Mouse (Mus musculus) liver, embryonic 12.5 days (tissue): ENCODE data around the gene Sirt1. TPM values are rescaled to one million over a fixed set of nuclear protein-coding genes. Genes with fewer than 3 reads are reported as not detected.

ENCODE experiments used
- ATAC-seq: fragments of 200-750 bp; cut with Nextera tagmentation; 2 replicates; pipeline ENCODE4 v1.8.0; 2017; ENCODE audit warnings: moderate number of reproducible peaks, mild to moderate bottlenecking, moderate library complexity
- H3K27ac ChIP-seq: fragments of 300-500 bp; sonication (generic); 2 replicates; pipeline ENCODE4 v1.5.1; 2016; ENCODE audit warnings: mild to moderate bottlenecking
- H3K27me3 ChIP-seq: fragments of 300-500 bp; sonication (generic); replicated peaks from 2 replicates; pipeline ENCODE4 v1.6.1; 2016; ENCODE audit warnings: mild to moderate bottlenecking, moderate library complexity
- H3K36me3 ChIP-seq: fragments of 300-500 bp; sonication (generic); 2 replicates; pipeline ENCODE4 v1.6.1; 2016; ENCODE audit warnings: mild to moderate bottlenecking, moderate library complexity
- H3K4me1 ChIP-seq: fragments of 300-500 bp; sonication (generic); 2 replicates; pipeline ENCODE4 v1.6.1; 2016
- H3K4me2 ChIP-seq: fragments of 300-500 bp; sonication (generic); 2 replicates; pipeline ENCODE4 v1.6.1; 2016; ENCODE audit warnings: mild to moderate bottlenecking, moderate library complexity
- H3K4me3 ChIP-seq: fragments of 300-500 bp; sonication (generic); 2 replicates; pipeline ENCODE4 v1.5.1; 2016; ENCODE audit warnings: mild to moderate bottlenecking, moderate library complexity
- H3K9ac ChIP-seq: fragments of 300-500 bp; sonication (generic); 2 replicates; pipeline ENCODE4 v1.6.1; 2016; ENCODE audit warnings: mild to moderate bottlenecking, moderate library complexity
- H3K9me3 ChIP-seq: fragments of 300-500 bp; sonication (generic); replicated peaks from 2 replicates; pipeline ENCODE4 v1.6.1; 2016; ENCODE audit warnings: mild to moderate bottlenecking, moderate library complexity
- WGBS: fragments of 180-500 bp; shearing (Covaris S2); methylation state at CpG from one replicate; pipeline ENCODE4 v1.1.7; 2016; ENCODE audit not compliant: insufficient replicate concordance; 5-methylcytosine and 5-hydroxymethylcytosine counted together
- polyA plus RNA-seq: library from polyadenylated mRNA; unstranded; fragments of >200 nt; fragmentation: Nextera tagmentation; extraction: Ambion mirVana; gene quantifications from 2 replicates; pipeline ENCODE4 v1.2.1, GENCODE M21; 2016

Gene Sirt1
- polyA plus RNA-seq, 1 experiment from 2014 or later, result 6.0 TPM

DNA sequence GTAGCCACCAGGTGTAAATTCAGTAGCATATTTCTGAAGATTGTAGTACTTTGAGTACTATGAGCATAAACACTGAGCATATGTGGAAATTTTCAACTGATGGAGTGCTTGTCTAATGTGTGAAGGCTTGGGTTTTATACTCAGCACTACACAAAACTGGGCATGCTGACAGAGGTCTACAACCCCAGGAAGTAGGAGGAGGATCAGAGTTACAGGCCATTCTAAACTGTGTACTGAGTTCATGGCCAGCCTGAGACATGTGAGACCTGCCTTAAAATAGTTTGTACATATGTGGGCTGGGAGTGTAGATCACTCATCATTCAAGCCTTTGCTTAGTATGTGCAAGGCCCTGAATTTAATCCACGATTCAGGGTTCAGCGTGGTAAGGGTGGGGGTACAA lies 79.1 kb downstream of the Sirt1 start:
- Histone ChIP-seq H3K36me3 (peaks cover 93% of the 10 kb centered on the region), H3K9me3 (no peaks in the 10 kb centered on the region)
- 85% methylated on average over 2 of the region's 2 CpGs for WGBS

DNA sequence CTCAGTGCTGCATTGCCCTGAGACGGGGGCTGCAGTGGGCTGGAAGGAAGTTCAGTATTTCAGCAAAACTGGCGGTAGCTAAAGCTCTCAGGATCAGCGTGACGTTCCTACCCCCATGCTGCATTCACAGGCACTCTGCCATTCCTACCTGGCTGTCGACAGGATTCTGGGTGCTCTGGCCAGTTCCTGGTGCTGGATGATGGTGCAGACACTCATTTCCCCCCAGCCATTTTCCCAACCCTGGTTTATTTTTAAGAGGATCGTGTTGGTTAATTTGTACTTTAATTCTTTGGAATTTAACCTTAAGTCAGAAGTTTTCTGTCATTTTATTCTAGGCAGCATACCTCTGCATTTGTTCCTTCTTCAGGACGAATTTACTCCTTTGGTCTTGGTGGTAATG lies 98.7 kb downstream of the Sirt1 start:
- Histone ChIP-seq H3K36me3 (peaks cover 77% of the 10 kb centered on the region), H3K9me3 (no peaks in the 10 kb centered on the region), H3K27ac (peak overlapping the region; percentile 72), H3K4me3 (no peak overlapping the region), H3K4me2 (peak overlapping the region; percentile 28; the same call in 1 of the 2 replicates), H3K9ac (no peak overlapping the region), H3K4me1 (peaks cover 48% of the 10 kb centered on the region), H3K27me3 (no peaks in the 10 kb centered on the region)
- no peak for ATAC-seq
- 77% methylated on average over 7 of the region's 7 CpGs for WGBS

More for the DNA sequence above, 79.1 kb downstream of the Sirt1 start:
- Histone ChIP-seq H3K27ac (no peak overlapping the region), H3K4me1 (no peaks in the 10 kb centered on the region), H3K4me2 (no peak overlapping the region), H3K9ac (no peak overlapping the region), H3K27me3 (no peaks in the 10 kb centered on the region), H3K4me3 (no peak overlapping the region)
- no peak for ATAC-seq

DNA sequence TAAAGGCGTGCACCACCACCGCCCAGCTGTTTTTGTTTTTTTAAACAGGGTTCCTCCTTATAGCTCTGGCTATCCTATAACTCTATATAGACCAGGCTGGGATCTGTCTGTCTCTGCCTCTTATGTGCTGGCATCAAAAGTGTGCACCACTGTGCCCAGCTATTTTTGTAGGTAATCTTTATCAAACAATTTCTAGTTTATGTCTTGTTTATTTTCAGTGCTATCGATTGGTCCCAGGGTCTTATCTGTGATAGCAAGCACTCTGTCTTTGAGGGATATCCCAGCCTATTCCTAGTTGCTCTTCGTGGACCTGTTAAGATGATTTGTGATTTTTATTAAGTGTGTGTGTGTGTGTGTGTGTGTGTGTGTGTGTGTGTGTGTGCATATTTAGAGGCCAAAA lies 99.1 kb downstream of the Sirt1 start:
- peak overlapping the region; percentile 28; the same call in 1 of the 2 replicates for H3K4me2 ChIP-seq
- H3K9ac ChIP-seq, result no peak overlapping the region
- peaks cover 53% of the 10 kb centered on the region for H3K4me1 ChIP-seq
- peaks cover 77% of the 10 kb centered on the region for H3K36me3 ChIP-seq
- peak overlapping the region; percentile 72 for H3K27ac ChIP-seq
- H3K4me3 ChIP-seq, result no peak overlapping the region
- 39% methylated on average over 4 of the region's 4 CpGs for WGBS
- H3K9me3 ChIP-seq, result no peaks in the 10 kb centered on the region
- peak; percentile 65 for ATAC-seq
- no peaks in the 10 kb centered on the region for H3K27me3 ChIP-seq

DNA sequence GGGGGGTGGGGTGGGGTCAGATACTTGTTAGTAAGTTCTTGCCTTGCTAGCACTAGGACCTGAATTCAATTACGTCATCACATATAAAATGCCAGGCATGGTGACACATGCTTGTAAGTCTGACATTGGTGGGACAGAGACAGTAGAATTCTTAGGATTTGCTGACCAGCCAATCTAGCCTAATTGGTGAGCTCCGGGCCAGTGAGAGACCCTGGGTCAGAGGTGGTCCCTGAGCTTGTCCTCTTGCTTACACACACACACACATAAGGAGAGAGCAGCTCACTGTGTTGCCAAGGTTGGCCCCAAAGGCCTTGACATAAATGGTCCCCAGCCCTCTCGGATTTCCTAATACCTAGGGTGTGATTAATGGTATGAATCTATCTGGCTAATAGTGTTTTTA lies 101.7 kb downstream of the Sirt1 start:
- H3K36me3 ChIP-seq, result peaks cover 72% of the 10 kb centered on the region
- WGBS, result 87% methylated on average over 3 of the region's 3 CpGs
- H3K4me2 ChIP-seq, result no peak overlapping the region
- H3K9ac ChIP-seq, result no peak overlapping the region
- H3K4me3 ChIP-seq, result no peak overlapping the region
- H3K4me1 ChIP-seq, result peaks cover 76% of the 10 kb centered on the region
- H3K27ac ChIP-seq, result peak overlapping the region; percentile 12; the same call in 1 of the 2 replicates
- H3K9me3 ChIP-seq, result no peaks in the 10 kb centered on the region
- H3K27me3 ChIP-seq, result no peaks in the 10 kb centered on the region
- no peak for ATAC-seq

DNA sequence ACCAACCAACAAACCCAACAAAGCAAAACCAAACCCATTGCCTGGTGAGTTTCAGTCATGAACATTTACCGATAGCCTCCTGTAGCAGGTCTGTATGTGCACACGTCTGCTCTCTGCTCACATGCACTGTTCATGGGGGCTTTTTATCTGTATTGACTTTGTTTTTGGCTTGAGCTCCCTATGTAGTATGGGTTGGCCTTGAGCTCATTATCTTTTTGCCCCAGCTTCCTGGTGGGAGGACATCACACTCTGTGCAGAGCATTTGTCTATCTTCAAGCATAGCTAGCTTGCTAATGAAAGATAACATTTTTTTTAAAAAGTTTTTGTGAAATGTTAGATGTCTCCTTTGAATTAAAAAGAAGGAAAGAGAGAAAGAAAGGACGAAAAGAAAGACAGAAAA lies 104.5 kb downstream of the Sirt1 start:
- Histone ChIP-seq H3K27ac (peak overlapping the region; percentile 94), H3K9ac (peak overlapping the region; percentile 61), H3K4me3 (peak overlapping the region; percentile 28), H3K4me2 (peak overlapping the region; percentile 57), H3K4me1 (peaks cover 74% of the 10 kb centered on the region), H3K9me3 (no peaks in the 10 kb centered on the region), H3K36me3 (peaks cover 64% of the 10 kb centered on the region), H3K27me3 (no peaks in the 10 kb centered on the region)
- peak; percentile 94 for ATAC-seq
- 28% methylated on average over 3 of the region's 3 CpGs for WGBS

- H3K9ac ChIP-seq, result 0 out of 2 replicates have a peak overlapping the region, but pooled peaks have one; percentile 5
- 62% methylated on average over 5 of the region's 5 CpGs for WGBS
- H3K27me3 ChIP-seq, result no peaks in the 10 kb centered on the region
- ATAC-seq, result peak; percentile 86
- H3K9me3 ChIP-seq, result no peaks in the 10 kb centered on the region
- H3K4me3 ChIP-seq, result peak overlapping the region; percentile 5
- peaks cover 69% of the 10 kb centered on the region for H3K36me3 ChIP-seq
- H3K4me2 ChIP-seq, result peak overlapping the region; percentile 48
- H3K27ac ChIP-seq, result peak overlapping the region; percentile 86
- H3K4me1 ChIP-seq, result peaks cover 68% of the 10 kb centered on the region
Measured at GRCm38 (mm10) chr10:63272868-63273267, 108.6 kb downstream of the Sirt1 start.

DNA sequence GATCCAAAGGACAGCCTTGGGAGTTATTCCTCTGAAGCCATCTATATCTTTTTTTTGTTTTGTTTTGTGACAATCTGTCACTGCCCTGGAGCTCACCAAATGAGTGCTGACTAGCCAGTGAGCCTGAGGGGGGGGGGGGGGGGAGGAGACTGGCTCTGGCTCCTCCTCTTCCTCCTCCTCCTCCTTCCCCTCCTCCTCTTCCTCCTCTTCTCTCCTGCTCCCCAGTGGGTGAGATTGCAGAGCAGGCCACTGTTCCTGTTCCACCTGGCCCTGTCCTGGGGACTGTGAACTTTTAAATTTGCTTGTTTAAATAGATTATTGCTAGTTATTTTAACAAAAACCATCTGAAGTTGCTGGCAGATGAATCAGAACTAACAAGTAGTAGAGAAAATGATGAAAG lies 109.1 kb downstream of the Sirt1 start:
- H3K9ac ChIP-seq, result peak overlapping the region; percentile 53; the same call in 1 of the 2 replicates
- ATAC-seq, result peak; percentile 73

More for the DNA sequence above, 109.1 kb downstream of the Sirt1 start:
- H3K4me3 ChIP-seq, result peak overlapping the region; percentile 5
- peak overlapping the region; percentile 86 for H3K27ac ChIP-seq
- H3K4me2 ChIP-seq, result peak overlapping the region; percentile 48
- H3K9me3 ChIP-seq, result no peaks in the 10 kb centered on the region
- H3K4me1 ChIP-seq, result peaks cover 63% of the 10 kb centered on the region
- no peaks in the 10 kb centered on the region for H3K27me3 ChIP-seq
- H3K36me3 ChIP-seq, result peaks cover 65% of the 10 kb centered on the region

Other genes with a start within 250 kb of the Sirt1 start
- gene Mypn, start 177.8 kb downstream of the Sirt1 start, polyA plus RNA-seq, result 0.02 and 0.07 TPM in 2 replicates
- gene Herc4, start 137.9 kb downstream of the Sirt1 start, polyA plus RNA-seq, result 36.3 and 38.4 TPM in 2 replicates
- 13.0 and 14.2 TPM in 2 replicates for gene Dnajc12, start 739 bp upstream of the Sirt1 start, polyA plus RNA-seq
- gene Gm7075, start 40.1 kb upstream of the Sirt1 start, polyA plus RNA-seq, result not detected in 2 replicates
- gene Ctnna3, start 48.4 kb upstream of the Sirt1 start, polyA plus RNA-seq, result 0.05 and 0.08 TPM in 2 replicates